Mouse (Mus musculus) ovary, postnatal 10 days (tissue): ENCODE measurements around the gene Ugt1a8.
"Not testable (repeated sequence)": the region's sequence is repeated elsewhere in the genome, so short reads cannot be mapped to it uniquely, and the experiment has no call there.

Experiments
- DNase-seq: peaks from one replicate; pipeline ENCODE4 v3.0.0; 2022; ENCODE audit warnings: low spot score

Gene Ugt1a8

DNA sequence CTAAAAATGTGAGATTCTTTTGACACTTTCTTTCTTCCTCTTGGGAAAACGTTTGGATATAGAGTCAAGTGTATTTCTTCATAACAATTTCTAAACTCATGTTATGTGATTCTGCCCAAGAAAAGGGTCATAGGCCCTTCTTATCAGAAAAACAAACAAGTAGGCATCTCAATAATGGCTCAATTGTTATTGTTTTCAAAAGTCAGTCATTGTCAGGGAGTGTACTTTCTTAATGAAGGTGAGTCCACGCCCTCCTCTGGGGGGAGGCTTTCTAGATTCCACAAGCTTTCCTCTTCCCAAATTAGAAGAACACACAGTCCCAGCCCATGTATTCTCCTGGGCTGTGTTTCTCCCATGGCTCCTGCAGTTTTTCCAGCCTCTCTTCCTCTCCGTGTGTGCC is at the start of gene Ugt1a8:
Gene Ugt1a8, plus strand, starts transcription at position 301 of the 400 bp plus-strand sequence.
- DNase-seq: no peak

DNA sequence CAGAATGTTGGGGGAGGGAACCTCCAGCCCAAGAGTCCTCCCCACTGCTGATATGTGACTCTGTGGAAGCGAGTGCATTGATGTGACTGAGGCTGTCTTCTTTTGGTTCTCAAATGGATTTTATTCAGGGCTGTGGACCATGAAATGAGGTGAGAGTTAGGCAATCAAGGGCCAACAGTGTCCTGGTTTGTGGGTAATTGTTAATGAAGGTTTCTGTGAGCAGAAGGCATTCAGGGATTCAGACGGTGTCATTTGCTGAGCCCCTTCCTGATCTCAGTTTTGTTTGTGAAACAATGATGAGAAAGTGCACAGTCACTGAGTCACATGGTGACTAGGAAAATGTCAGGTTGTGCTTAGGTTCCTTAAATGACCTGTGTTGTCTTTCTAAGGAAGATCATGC is 44.6 kb upstream of the Ugt1a8 start:
- DNase-seq: not testable (repeated sequence)

DNA sequence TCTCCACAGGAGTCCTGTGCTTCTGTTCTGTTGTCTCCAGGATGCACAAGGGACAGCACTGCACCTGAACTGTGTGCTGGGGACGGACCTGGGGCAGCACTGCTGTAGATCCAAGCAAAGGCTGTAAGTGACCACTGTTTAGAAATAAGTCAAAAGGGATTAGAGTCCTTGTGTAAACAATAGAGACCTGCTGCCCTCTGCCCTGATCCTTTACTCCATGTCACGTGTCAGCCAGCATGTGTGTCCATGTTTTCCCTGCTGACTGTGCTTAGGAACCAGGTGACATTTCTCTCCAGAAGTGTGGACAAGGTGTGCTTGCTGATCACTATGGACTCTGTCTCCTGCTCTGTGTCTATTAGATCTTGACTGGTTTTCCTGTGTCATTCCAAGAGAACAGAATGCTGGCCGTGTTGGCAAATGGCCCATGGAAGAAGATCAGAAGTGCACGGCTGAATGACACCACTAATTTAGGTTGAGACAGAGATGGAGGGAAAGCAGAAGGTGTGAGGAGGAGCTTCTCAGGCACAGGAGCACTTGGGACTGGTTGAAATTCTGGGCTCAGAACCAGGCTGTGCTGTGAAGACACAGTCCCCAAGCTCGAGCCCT is 42.7 kb upstream of the Ugt1a8 start:
- DNase-seq: not testable (repeated sequence)

DNA sequence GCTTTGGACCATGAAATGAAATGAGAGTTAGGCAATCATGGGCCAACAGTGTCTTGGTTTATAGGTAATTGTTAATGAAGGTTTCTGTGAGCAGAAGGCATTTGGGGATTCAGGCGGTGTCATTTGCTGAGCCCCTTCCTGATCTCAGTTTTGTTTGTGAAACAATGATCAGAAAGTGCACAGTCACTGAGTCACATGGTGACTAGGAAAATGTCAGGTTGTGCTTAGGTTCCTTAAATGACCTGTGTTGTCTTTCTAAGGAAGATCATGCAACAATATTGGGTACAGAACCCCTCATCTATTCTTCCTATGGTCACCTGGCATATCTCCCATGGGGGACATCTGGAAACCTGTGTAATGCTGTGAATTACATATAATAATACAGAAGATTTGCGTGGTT is 40.2 kb upstream of the Ugt1a8 start:
- DNase-seq: not testable (repeated sequence)

DNA sequence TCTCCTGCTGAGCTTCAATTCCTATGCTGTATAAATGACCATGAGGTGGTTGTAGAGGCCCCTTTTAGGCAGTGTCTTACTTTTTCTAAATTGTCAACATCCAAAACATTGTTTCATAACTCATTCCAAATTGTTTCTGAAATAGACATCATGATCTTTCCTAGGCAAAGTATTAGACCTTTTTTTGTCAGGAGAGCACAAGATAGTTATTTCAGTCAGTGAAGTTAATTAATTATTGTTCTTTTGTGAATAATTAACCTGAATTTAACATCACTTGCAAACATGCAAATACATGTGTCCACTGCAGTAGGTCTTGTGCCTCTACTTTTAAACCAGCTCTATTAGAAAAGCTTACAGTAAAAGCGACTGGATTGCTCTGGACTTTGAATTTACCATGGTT is 32.5 kb upstream of the Ugt1a8 start, which contains the start of gene Ugt1a10:
Gene Ugt1a10, plus strand, starts transcription at position 301 of the 400 bp plus-strand sequence.
- DNase-seq: no peak

DNA sequence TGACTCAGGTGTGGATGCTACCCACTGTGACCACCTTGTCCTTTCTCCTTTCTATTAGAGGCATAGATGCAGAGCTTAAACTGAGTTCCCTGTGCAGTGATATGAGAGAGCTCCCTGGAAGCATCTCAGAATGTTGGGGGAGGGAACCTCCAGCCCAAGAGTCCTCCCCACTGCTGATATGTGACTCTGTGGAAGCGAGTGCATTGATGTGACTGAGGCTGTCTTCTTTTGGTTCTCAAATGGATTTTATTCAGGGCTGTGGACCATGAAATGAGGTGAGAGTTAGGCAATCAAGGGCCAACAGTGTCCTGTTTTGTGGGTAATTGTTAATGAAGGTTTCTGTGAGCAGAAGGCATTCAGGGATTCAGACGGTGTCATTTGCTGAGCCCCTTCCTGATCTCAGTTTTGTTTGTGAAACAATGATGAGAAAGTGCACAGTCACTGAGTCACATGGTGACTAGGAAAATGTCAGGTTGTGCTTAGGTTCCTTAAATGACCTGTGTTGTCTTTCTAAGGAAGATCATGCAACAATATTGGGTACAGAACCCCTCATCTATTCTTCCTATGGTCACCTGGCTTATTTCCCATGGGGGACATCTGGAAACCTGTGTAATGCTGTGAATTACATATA is 21.0 kb upstream of the Ugt1a8 start:
- DNase-seq: not testable (repeated sequence)

DNA sequence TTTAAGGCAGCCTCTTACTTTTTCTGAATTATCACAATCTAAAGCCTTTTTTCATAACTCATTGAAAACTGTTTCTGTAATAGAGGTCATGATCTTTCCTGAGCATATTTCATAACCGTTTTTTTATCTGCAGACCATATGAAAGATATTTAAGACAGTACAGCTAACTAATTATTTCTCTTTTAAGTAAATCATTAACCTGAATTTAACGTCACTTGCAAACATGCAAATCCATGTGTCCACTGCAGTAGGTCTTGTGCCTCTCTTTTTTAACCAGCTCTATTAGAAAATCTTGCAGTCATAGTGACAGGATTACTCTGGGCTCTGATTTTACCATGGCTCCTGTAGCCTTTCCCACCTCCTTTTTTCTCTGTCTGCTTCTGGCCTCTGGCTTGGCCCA is 17.1 kb upstream of the Ugt1a8 start, which contains the start of gene Ugt1a9:
Gene Ugt1a9, plus strand, starts transcription at position 306 of the 400 bp plus-strand sequence.
- DNase-seq: no peak

DNA sequence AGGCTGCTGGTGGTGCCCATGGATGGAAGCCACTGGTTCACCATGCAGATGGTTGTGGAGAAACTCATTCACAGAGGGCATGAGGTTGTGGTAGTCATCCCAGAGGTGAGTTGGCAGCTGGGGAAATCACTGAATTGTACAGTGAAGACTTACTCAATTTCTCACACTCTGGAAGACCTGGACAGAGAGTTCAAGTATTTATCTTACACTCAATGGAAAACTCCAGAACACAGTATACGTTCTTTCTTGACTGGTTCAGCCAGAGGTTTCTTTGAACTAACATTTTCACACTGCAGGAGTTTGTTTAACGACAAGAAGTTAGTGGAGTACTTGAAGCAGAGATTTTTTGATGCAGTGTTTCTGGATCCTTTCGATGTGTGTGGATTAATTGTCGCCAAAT is 16.7 kb upstream of the Ugt1a8 start:
- no peak for DNase-seq

DNA sequence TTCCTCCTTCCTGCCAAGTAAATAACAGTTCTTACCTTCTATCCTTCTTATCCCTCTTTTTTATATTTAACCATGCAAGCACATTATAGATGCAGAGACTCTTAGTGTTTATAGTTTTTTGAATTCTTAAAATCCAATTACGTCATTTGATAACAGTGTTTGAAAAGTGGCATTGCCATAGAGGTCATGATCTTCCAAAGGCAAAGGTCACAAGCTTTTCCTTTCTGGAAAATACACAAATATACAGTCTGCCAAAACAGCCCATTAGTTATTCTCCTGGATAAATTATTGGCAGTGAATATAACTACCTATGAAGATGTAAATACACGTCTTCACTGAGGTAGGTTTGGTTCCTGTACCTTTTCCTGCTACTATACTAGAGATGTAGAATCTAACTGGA is 13.1 kb upstream of the Ugt1a8 start:
- no peak for DNase-seq

DNA sequence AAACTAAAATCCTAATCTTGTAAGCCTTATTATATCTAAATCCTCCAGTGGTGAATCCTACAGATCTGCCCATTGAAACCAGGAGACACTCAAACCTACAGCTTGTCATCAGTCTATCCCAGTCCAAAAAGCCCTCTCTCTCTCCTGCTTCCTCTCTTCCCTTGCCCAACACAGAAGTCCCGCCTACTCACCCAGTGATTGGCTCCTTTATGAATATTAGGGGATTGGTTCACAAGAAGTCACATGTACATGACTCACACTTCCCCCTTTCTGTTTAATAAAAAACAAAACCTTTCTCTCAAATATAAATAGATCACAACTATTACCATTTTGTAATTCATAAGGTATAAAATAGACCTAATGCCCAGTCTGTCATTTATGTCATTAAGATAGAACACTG is 10.5 kb upstream of the Ugt1a8 start:
- DNase-seq: no peak

DNA sequence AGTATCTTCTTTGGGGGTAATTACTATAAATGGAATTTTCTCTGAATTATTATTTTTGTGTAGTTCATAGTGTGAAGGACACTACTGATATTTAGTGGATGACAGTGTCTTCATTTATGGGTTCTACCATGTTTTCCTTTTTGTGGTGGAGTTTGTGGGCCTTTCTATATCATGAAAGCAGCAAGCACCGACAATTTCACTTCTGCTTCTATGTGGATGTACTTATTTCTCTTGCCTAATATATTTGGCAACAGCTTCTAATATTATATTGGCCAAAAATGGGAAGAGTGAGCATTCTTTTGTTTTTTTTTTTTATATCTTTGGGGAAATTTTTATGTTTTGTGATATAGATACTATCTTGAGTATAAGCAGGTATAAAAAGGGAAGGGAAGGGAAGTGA is 5.9 kb upstream of the Ugt1a8 start:
- DNase-seq: no peak

DNA sequence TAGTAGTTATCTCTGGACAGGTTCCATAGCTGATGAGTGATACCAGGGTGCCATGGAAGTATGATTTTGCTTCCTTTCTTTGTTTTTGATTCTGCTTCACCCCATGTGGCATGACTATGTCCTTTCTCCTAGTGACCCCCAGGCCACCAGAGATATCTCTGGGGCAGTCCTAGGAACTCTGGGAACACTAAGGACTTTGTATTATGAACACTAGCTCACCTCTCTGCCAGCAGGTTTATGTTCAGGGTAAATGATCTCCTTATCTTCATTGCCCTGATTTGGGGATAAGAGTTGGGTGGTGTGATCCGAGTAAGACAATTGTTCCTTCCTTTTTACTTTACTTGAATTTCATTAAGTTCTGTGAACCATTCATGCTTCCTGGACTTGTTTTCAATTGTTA is 1.5 kb upstream of the Ugt1a8 start:
- DNase-seq: no peak

DNA sequence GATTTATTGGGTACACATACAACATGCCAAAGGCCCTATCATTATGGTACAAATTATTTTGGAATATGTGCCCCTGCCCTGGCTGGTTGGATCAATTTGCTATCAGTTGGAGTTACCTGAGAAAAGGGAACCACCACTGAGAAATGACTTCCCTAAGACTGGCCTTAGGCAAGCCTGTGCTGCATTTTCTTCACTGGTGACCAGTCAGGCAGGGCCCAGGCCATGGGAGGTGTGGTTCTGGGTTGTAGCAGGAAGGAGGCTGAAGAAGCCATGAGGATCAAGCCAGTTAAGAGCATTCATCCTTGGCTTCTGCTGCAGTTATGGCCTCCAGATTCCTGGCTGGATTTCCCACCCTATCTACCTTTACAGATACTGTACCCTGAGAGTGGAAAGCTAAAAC is 4.7 kb downstream of the Ugt1a8 start:
- no peak for DNase-seq

DNA sequence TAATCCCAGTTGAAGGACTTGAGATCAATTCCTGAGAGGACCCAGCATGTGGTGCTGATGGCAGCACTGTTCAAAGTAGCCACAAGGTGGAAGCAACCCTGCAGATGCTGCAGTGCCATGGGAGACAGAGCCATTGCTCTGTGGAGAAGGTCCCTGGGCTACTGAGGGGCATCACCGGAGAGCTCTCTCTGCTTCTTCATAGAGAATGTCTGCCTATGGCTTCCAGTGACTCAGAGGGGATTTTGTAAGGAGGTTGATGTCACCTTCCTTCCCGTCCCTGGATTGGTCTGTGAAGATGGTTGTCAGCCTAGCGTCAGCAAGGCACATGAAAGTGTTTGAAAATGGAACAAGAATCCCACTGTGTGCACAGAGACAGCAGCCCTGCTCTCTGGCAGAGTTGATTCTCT is 6.7 kb downstream of the Ugt1a8 start:
- DNase-seq: not testable (repeated sequence)

DNA sequence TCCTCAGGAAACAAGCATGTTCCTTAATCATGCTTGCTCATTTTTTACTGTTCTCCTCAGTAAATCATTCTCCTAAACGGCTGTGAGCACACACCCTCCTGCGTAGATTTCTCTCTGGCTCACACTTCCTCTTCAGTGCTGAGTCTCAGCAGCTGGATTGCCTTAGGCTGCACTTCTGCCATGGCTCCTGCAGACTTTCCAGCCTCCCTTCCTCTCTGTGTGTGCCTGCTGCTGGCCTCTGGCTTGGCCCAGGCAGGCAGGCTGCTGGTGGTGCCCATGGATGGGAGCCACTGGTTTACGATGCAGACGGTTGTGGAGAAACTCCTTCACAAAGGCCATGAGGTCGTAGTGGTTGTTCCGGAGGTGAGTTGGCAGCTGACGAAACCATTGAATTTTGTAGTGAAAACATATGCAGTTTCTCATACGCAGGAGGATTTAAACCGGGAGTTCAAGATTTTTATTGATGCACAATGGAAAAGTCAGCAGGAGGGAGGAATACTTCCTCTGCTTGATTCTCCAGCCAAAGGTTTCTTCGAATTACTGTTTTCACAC is 7.4 kb downstream of the Ugt1a8 start, which contains the start of gene Ugt1a7c:
Gene Ugt1a7c, plus strand, starts transcription at position 122 of the 552 bp plus-strand sequence.
- DNase-seq: peak; percentile 24

DNA sequence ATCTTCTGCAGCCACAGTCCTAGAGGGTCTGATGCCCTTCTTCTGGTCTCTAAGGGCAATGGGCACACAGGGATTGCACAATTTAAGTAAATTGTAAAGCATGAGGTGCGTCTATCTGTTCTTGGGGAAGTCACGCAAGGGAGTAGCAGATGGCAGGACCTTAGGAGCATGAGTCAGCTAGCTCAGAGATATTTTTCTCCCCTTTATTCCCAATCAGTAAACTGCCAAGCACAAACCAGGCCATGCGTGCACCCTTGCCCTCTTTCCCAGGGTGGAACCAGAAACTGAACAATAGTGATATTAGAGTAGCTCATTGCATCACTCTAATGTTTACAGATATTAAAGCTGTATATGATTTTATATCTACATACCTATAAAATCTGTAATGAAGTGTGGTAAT is 10.9 kb downstream of the Ugt1a8 start:
- not testable (repeated sequence) for DNase-seq

DNA sequence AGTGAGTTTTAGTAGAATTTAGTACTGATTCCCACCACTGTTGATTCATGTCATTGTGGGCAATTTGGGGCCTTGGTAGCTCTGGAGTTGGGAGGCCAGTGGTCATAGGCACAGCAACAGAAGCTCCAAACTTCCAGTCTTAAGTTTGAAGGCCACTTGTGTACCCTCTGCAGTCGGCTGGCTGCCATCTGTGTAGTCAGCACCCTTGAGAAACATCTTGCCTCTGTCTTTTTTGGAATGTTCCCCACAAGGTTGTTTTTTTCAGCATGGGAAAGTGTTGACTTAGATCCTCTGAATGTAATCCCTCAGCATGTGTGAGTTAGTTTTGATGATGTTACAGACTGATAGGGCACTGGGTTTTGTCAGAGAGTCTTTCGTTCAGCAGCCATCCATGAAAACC is 12.1 kb downstream of the Ugt1a8 start:
- not testable (repeated sequence) for DNase-seq

DNA sequence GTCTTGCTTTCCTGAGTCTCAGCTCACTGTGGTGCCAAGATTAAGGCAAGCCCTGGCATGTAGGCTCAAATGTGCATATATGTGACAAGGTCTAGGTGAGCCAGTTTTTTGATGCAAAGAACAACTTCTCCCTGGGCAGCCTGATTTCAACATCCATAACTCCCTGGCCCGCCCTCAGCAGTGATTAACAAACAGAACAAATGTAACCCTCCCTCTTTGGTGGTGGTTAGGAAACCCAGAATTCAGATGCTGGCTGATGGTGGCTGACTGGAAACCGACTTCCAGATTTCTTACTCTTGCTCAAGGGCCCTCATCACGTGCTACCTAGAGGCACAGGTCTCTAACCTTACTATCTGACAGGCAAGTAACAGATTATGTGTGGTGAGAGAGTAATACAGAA is 15.4 kb downstream of the Ugt1a8 start, which contains the start of gene Ugt1a6b:
Gene Ugt1a6b, plus strand, starts transcription at position 234 of the 400 bp plus-strand sequence.
- not testable (repeated sequence) for DNase-seq

DNA sequence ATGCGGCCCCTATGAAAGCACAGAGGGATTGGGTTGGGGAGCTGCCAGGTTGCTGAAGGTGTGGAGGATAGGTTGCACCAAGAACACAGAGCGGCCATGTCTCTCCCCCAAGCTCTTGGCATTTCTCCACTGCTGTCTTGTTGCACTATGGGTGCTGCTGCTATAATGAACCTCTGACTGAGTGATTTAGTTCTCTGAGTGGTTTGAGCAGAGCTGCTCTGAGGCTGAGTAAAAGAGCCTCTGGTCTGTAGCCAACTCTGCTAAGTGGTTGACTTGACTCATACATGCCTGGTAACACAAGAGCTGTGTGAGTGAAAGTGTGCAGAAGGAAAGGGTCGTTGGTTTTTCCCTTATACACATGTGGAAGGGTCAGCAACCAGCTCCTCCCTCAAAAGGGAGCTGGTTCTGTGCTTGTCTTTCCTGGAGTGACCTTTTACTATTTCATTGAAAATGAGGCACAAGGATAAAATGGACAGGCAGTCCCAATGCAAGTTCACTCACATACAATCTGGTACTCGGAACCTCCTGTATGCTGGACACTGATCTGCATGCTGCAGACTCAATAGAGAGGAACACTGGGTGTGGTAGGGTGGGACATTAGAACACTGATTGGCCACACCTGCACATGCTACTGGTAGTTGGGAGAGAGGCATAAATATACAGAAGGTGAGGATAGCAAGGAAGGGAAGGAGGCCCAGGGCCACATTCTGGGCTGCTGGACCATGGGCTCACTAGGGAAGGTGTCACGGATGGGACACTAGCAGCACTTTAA is 16.3 kb downstream of the Ugt1a8 start:
- DNase-seq: not testable (repeated sequence)

DNA sequence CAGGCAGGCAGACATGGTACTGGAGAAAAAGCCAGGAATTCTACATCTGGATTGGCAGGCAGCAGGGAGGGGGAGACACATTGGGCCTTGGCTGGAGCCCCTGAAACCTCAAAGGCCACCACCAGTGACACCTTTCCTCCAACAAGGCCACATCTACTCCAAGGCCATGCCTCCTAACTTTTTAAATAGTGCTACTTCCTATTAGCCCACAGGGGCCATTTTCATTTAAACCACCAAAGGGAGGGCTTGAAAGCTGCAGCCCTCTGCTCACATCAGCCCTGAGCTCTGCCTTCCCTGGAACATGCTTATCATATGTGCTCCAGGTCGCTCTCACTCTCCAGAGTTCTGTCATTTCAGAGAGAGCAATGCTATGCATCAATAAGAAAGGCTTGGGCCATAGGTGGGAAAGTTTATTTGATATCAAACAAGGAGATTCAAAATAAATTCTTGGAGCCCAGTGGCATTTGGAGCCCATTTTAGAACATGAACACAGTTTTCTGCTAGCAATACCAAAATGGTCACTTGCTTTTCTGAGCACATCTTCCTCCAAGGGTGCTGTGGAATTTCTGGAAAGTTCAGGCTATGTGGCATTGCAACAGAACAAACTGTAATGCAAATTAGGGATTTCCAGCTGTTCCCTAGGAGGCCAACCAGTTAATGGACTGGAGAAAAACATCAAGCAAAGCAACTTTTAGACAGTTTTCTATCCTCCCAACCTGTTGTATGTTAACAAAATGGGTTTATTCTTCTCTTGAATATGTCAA is 17.2 kb downstream of the Ugt1a8 start:
- no peak for DNase-seq

DNA sequence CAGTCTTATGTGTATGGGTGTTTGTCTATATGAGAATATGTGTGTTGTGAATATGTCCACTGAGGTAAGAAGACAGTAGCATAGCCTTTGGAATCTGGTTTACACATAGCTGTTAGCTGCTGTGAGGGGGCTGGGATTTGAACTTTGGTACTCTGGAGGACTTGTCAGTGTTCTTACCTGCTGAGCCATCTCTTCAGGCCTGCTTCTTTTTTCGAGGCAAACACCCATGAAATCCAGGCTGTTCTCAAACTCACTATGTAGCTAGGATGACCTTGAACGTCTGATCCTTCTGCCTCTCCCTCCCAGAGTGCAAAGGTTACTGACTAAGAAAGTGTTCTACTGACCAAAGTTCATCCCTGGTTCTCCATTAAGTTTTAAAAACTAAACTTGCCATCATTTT is 18.0 kb downstream of the Ugt1a8 start:
- no peak for DNase-seq
